Mouse (Mus musculus) gastrocnemius, postnatal 25 days (tissue): ENCODE results near the gene Shcbp1l. TPM values are rescaled to one million over a fixed set of nuclear protein-coding genes. Genes with fewer than 3 reads are reported as not detected.
"Not testable (repeated sequence)": the region's sequence is repeated elsewhere in the genome, so short reads cannot be mapped to it uniquely, and the experiment has no call there.

Source experiments
- DNase-seq: peaks from one replicate; pipeline ENCODE4 v3.0.0; 2022
- total RNA-seq, 2 experiments: library from RNA; stranded (reverse); gene quantifications; 1 replicate in 1 of 2; 2 replicates in 1 of 2; pipeline ENCODE4 v1.2.3; 2021

The Shcbp1l gene
- total RNA-seq, 2 experiments from 2014 or later: not detected

DNA sequence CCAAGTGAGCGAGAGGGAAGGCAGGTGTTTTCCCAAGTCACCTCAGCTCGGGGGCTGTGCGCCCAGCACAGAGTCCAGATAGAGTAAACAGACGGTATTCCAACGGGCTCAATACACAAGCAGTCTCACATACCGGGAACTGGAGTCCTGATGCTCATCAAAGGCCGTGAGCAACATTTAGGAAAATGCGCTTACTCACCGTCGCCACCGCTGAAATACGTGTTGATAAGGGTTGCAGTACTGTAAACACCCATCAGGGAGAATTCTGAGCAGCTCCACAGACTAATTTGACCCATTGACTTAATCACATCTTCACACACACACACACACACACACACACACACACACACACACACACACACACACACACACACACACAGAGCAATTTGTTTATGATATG lies 691 bp upstream of the Shcbp1l start:
- DNase-seq: no peak

DNA sequence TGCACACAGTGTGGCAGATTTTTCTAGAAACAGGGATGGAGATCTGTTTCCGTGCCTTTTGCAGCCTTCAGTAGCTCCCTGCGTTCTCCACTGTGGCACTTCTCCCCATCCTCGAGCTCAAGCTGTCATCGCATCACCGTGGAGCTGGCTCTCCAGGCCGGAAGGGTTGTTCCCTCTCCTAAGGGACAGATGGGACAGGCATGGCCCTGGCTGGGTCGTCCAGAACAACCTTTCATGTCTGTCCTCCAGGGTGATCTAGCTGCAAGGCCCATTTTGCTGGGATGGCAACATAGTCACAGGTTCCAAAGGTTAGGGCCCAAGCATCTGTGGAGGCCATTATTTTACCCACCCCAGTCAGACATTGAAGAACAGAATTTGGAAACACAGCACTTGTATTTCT lies 6.2 kb downstream of the Shcbp1l start:
- no peak for DNase-seq

DNA sequence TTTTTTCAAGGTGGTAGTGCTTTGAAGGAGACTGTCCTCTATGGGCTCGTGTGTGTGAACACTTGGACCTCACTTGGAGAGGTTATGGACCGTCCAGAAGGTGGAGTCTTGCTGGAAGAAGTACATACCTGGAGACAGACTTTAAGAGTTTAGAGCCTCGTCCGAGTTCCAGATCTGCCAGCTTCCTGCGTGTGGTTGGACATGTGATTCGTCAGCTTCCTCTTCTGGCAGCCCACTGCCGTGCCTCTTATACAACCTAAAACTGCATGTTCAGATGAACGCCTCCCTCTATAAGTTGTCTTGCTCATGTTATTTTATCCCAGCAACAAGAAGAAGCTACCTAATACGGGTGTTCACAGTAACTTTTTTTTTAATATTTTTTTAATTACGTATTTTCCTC lies 6.7 kb downstream of the Shcbp1l start:
- no peak for DNase-seq

DNA sequence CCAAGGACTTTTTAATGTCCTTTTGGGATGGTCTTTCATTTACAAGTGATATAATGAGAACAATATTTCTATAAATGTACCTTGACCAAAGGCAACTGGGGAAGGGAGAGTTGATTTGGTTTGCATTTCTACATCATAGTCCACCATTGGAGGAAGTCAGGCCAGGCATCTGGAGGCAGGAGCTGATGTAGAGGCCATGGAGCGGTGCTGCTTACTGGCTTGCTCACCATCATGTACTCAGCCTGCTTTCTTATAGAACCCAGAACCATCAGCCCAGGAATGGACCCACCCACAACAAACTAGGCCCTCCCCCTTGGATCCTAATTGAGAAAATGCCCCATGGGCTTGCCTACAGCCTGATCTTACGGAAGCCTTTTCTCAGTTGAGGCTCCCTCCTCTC lies 7.4 kb downstream of the Shcbp1l start:
- no peak for DNase-seq

DNA sequence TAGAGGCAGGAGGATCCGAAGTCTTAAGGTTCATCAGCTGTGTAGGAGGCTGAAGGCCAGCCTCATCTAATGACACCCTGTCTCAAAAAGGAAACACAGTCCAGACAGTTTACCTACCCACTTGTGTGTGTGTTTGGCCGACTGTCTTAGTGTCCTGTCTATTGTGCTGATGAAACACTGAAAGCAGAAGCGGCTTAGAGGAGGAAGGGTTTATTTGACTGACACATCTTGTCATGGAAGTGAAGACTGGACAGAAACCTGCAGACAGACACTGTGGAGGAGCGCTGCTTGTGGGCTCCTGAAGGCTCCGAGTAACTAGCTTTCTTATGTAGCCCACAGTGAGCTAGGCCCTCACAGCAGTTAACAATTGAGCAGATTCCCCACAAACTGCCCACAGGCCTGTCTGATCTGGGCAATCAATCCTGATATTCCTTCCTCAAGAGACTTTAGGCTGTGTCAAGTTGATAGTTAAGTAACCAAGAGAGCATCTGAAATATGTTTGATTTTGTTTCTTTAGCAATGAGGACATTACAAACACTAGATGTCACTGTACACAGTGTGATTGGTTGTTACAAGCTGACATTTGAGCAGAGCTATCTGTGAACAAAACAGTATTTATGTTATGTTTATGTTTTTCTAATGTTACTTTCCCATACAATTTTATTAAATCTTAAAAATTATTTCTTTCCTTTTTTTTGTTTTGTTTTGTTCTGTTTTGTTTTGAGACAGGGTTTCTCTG lies 9.1 kb downstream of the Shcbp1l start:
- DNase-seq: no peak

DNA sequence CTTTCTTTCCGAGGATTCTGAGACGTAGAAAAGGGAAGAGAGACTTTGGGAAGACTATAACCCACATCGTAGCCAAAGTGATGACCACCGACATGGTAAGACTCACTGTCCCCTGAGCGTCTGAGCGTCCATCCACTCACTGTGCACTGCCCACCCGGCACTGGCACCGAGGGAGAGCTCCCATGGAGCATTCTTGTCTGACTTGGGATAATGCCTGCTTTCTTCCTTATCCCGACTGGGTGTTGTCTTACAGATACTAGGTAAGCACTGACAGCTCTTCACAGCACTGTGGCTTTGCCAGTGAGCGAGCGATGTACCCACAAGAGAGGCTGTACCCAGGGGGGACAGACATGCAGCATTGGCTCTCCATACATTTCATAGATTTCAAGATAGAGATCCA lies 12.6 kb downstream of the Shcbp1l start:
- DNase-seq: no peak

DNA sequence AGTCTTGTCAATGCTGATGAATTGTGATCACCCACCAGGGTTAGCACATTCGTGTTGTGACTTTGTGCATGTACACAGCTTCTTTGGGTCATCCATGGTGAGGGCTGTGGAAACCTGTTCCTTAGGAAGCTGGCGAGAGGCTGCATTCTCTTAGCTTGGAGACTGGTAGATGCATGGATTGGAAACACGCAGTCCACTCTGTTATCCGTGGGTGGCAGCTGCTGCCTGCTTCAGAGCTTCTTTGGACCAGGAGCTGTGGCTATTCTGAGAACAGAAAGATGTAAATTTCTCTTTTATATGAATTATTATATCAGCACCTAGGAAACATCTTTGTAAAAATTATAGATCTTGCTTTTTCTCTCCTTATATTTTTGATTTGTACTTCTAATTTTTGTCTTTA lies 15.8 kb downstream of the Shcbp1l start:
- no peak for DNase-seq

DNA sequence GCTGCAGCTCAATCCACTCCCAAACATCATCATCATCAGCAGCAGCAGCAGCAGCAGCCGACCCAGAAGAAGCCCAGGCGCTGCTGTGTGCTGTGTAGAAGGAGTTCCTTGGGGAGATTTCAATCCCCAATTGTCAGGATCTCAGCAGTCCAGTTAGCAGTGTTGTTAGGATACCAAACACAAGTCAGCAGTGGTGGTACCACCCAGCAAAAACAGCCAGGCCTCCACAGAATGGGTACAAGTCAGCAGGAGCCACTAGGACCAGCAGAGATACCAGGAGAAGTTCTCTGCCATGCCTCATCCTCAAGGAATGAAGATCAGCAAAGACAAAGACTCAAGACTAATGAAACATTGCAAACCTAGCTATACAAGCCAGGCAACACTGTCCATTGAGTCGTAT lies 16.7 kb downstream of the Shcbp1l start:
- no peak for DNase-seq

DNA sequence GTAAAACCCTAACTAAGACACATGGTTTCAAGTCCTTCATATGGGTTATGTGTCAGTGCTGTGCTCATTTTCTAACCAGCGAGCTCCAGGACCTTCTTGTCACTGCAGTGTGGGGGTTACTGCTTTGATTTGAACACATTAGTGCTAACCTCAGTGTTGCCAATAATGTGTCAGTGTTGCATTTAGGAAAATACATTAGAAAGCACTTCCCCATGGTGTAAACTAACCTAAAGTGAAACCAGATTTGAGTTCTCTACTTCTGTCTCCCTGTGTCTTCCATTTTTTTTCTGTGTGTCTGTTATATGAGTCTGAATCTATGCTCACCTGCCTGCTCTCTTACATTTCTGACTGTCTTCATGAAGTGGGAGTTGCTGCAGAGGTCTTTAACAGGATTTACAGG lies 18.1 kb downstream of the Shcbp1l start:
- DNase-seq: no peak

DNA sequence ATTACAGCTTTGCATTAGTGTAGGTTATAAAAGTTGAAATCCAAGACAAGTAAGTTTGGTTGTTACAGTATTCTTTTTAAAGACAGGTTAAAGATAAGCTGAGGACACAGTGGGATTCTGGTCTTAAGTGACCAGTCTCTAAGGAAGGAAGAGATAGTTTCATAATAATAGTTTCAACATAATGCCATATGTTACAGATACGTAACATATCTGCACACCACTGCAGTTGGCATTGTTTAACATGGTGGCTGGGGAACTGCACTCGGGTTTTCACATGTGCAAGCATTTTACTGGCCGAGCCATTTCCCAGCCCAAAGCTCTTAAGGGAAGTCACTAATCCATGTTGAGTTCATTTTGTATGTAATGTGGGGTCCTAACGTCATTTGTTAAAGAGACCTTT lies 18.7 kb downstream of the Shcbp1l start:
- DNase-seq: no peak

DNA sequence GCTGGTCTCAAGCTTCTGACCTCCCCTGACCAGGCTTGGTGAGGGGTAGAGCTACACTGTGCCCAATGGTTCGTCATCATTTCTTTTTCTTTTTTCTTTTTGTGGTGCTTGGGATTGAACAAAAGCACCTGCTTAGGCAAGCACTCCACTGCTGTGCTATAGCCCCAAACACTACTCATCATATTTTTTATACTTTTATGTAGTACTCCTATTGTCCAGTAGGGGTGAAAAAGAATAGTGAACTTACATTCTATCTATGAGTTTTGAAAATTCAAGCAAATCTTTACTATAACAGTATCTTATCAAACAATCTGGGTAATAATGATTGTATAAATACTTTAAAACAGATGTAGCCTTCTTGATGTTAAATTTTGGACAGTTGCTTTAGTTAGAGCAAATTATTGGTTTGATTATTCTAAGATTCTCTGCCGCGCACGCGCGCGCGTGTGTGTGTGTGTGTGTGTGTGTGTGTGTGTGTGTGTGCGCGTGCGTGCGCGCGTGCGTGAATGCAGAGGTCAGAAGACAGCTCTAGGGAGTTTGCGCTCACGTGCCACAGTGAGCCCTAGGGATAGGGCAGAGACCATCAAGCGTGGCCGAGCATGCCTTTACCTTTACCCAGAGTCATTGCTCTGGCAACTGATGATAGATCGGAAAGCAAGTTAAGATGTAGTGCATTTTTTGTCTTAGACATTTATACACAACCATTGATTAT lies 21.3 kb downstream of the Shcbp1l start:
- no peak for DNase-seq

DNA sequence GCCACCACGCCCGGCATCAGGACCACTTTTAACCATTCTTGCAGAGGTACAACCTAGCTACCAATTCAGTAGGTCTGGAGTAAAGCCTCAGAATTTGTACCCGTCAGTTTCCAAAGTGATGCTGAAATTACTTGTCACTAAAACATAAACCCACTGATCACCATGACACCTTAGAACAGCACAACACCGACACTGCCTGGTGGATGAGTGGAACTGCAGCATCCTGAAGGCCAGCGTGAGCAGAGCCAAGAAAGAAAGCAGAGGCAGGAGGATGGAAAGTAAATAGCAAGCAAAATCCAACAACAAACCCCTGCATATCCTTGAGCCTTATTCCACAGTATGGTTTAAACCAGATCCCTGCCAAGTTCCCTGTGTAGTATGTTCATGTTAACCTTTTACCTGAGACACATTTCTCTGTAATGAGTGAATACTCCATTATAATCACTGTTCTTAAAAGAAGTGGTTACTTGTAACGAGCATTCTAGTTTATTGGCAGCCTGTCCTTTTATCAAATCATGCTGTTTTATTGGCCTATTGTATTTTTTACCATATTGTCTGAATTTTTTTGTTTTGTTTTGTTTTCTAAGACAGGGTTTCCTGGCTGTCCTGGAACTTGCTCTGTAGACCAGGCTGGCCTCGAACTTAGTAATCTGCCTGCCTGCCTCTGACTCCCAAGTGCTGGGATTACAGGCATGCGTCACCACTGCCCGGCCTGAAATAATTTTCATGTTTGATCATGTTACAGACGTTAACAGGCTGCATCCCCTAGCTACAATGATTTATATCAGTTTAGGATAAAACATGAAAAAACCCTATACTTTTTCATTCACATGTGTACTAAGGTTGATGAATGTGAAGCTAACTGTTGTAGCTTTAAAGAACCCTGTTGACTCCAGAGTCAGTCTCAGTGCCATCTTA lies 26.5 kb downstream of the Shcbp1l start:
- DNase-seq: no peak

DNA sequence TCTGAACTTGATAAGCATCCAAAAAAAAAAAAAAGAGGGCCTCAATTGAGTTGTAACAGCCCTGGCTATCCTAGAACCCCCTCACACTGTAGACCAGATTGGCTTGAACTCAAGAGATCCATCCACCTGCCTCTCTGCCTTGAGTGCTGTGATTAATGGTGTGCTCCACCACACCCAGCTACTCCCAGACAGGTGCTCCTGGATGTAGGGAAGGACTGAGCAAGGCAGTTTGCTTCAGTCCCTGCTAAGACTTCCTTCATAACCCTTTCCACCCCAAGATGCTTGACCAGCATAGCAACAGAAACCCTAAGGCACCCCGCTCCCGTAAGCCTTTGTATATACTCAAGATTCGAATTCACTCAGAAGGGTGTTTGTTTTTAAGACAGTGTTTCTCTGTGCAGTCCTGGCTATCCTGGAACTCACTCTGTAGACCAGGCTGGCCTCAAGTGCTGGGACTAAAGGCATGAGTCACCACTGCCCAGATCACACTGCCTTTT lies 28.2 kb downstream of the Shcbp1l start:
- no peak for DNase-seq

DNA sequence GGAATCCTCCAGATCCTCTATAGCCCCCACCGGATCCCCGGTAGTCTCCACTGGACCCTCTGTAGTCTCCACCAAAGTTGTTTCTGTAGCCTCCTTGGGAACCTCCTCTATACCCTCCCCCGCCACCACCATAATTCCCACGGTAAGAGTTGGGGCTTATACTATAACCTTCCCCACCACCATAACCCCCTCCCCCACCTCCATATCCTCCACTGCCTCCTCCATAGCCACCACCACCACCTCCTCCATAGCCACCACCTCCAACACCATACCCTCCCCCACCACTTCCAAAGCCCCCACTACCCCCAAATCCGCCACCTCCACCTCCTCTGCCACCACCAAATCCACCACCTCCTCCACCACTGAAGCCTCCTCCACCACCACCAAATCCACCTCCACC lies 31.2 kb downstream of the Shcbp1l start:
- DNase-seq: no peak

DNA sequence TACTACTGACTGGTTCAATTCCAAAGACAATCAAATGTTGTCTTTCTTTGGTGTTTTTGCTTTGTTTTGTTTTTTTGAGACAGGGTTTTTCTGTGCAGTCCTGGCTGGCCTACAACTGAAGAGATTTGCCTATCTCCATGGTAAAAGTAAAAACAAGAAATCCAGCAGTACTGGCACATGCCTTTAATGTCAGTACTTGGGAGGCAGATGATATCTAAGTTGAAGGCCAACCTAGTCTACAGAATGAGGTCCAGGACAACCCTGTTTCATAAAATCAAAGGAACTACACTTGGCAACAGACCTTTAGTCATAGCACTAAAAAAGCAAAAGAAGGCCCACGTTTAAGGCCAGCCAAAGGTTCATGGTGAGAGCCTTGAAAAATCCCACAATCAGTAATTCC lies 36.8 kb downstream of the Shcbp1l start:
- DNase-seq: no peak

DNA sequence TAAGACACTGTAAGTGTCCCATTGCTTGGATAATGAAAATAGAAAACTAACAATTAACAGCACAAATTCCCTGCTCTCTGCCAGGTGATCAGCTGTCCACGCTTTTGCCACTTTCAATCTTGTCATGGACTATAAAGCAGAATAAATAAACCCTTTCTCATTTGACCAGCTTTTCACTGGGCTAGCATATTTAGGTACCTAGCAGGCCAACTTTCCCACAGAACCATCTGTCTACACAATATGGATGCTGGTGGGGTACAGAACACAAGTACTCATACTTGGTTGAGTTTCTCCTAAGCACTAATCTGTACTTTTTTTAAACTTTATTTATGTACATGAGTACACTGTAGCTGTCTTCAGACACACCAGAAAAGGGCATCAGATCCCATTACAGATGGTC lies 54.3 kb downstream of the Shcbp1l start:
- no peak for DNase-seq

DNA sequence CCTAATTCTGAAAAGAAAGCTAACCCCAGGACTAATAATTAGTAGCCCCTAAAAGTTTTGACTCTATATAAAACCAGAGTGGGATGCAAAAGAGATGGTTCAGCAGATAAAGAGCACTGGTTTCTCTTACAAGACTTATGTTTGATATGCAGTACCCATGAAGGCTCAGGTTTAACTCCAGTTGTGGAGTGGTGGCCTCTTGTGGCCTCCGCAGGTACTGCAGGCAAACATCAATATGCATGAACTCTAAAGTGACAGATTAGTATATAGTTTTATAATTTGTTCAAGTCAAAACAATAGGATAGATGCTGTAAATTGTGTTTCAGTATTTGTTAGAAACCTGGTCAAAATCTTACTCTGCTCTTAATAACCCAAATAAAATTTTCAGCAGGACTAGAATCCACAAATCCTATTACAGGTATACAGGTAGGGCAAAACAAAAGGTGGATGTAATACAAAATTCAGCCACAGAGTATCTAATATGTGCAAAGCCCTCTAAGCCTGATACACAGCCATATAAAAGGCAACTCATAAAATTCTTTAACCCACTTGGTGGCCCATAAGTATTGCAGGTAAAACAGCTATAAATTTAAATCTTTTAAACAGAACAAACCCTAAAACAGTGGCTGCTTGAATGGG lies 55.5 kb downstream of the Shcbp1l start:
- DNase-seq: no peak

DNA sequence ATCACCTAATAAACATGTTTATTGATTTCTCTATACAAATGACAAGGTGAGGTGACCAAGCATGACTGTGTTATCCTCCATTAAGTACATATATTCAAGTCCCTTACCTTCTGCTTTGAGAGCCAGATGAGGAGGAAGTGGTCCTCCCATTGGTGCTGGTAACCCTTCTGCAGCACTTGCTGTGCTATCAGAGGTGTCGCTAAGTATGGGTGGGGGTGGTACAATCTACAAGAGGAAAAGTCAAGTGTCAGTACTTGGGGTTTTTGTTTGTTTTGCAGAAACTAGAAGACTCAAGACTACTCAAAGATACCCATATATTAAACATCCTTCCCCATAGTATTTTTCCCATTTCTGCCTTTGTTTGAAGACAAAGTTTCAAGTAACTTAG lies 56.1 kb downstream of the Shcbp1l start:
- DNase-seq: no peak

DNA sequence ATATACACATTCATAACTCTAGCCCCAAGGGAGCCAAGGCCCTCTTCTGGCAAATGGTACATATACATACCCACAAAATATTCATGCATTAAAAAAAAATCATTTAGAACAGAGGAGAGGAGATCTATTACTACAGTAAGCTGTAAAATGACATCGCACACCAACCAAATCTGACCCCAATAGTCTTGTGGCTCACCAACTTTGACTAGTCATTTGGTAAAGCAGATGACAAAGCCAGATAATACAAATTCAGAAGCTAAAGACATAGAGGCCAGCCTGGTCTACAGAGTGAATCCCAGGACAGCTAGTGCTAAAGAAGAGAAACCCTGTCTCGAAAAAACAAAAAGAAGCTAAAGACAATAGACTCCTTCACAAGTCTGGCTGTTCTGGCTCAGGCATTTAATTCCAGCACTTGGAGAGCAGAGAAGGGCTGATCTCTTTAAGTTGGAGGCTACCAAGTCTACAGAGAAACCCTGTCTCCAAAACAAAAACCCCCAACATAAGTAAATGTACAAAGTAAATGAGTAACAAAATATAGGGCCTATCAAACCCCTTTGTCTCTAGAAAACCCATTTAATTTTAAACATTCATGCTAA lies 60.3 kb downstream of the Shcbp1l start:
- DNase-seq: no peak

DNA sequence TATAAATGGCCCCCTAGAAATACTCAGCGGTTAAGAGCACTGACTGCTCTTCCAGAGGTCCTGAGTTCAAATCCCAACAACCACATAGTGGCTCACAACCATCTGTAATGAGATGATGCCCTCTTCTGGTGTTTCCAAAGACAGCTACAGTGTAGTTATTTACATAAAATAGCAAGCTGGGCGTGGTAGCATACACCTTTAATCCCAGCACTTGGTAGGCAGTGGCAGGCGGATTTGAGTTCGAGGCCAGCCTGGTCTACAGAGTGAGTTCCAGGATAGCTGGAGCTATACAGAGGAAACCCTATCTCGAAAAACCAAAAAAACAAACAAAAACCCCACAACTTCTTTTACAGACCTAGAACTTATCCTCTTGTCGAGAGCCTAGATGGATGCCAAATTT lies 61.2 kb downstream of the Shcbp1l start:
- DNase-seq: not testable (repeated sequence)

DNA sequence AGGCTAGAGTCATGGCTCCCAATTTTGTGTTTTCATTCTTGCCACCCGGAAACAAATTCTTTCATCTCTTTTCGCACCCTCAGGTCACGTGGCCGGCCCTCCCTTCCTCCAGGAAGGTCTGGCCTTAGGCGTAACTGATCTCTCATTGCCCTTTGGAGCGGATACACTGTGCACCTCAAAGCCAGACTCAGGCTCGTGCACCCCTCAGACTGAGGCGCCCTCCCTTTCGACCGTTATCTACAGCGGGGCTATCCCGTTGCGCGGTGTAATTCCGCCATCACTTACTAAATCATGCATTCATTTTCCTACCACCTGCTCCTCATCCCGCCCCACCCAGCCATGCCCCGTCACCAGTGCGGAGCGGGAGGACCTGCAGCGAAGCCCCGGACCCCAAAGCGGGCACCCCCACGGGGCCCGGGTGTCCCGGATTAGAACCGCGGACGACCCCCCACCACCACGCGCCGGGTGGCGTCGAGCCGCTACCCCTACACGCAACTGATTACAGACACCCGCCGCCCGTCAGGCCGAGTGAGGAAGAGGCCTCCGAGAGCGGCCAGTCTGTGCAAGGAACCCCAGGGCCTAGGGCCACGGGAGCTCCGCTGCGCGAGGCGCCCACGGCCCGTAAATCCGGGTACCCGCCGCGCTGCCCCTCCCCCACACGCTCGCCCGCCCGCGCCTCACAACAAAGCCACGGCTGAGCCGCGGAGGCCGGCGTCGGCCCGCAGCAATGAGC lies 62.0 kb downstream of the Shcbp1l start:
- DNase-seq: peak; percentile 52
